Mouse (Mus musculus): Measurements from ENCODE around the gene Serac1.

DNA sequence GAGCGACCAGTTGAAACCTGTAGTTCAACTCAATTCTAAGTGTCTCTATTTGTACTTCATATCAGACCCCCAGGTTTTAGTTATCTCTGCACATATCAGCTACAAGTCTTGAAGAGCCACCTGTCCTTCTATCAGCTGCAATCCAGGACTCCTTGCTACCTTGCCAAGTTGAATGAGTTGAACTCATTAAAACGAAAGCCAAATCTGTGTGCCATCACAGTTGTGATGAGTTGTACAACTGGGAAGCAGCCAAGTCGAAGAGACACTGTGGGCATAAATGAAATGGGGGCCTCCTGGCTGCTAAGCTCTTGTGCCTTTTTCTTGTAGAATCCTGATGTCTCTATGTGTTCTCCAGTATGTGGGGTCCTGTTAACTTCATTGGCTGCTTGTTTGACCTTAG is 45.9 kb upstream of the Serac1 start:
- no peak for TF ChIP-seq CTCF (IDR thresholded peaks at IDR 0.05; ENCODE audit: low read depth)
- TF ChIP-seq EP300 (IDR thresholded peaks at IDR 0.05; ENCODE audit: low read depth), result no peak

Measured in liver, embryonic 14.5 days (tissue).